Mouse (Mus musculus) ovary, adult 18-20 months (tissue): ENCODE results near the gene Cyp1a2.

ENCODE experiments used
- DNase-seq: peaks from one replicate; pipeline ENCODE4 v3.0.0; 2022; ENCODE audit warnings: low spot score, mixed read lengths

The Cyp1a2 gene

GRCm38 (mm10) chr9:57646551-57647103, 36.9 kb downstream of the Cyp1a2 start:
- DNase-seq, result no peak

GRCm38 (mm10) chr9:57644944-57645893, 38.3 kb downstream of the Cyp1a2 start:
- DNase-seq, result peak; percentile 87

DNA sequence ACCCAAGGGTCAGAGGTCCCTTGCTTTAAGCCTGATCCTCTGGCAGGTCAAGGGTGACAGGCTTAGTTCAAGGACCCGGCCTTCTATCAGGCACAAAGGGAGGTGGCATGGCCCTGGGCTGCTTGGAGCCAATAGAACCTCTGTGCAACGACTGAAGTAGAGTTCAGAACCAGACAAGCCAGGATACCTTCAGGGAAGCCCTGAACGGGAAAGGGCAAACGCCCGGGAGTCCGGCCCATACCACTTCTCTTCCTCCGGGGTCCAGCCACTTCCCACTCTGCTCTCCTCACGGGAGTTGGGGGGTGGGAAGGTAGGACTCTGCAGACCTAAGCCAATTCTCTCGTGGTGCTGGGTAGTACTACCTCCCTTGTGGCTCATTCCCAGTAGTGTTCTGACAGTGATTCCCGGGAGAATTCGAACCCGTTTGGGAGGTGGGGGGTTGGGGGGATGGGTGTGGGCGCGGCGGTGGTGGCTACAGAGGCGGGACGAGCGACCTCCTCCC, 39.0 kb downstream of the Cyp1a2 start:
- DNase-seq, result no peak

- no peak for DNase-seq
Measured at GRCm38 (mm10) chr9:57643856-57644180, 39.7 kb downstream of the Cyp1a2 start.

DNA sequence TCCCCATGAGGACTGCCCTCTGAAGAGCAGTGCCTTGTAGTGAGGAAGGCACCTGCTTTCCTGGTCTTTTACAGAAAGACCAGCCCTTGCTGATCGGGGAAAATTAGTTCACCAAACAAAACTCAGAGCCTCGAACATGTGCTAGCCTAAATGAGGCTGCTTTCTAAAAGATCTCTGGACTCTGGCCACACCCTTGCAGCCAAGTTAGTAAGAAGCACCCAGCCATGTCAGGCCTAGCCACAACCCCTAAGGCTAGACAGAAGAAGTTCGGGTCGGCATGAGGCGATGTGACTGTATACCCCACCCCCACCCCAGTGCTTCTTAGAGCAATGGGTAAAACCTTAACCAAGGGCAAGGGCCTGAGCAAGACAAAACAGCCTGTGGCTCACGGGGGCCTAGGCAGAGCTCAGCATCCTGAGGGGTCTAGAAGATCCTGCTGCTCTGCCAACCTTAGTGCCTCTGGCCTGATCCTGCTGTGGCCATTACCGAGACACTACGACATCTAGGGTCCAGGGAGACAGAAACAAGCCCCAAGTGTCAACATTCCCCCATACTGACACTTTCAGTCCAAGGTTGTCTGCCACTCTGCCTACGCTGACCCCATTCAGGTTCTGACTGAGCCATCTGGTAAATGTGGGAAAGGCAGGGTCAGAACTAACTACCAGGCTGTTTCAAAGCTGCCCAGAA, 40.2 kb downstream of the Cyp1a2 start:
- no peak for DNase-seq

DNA sequence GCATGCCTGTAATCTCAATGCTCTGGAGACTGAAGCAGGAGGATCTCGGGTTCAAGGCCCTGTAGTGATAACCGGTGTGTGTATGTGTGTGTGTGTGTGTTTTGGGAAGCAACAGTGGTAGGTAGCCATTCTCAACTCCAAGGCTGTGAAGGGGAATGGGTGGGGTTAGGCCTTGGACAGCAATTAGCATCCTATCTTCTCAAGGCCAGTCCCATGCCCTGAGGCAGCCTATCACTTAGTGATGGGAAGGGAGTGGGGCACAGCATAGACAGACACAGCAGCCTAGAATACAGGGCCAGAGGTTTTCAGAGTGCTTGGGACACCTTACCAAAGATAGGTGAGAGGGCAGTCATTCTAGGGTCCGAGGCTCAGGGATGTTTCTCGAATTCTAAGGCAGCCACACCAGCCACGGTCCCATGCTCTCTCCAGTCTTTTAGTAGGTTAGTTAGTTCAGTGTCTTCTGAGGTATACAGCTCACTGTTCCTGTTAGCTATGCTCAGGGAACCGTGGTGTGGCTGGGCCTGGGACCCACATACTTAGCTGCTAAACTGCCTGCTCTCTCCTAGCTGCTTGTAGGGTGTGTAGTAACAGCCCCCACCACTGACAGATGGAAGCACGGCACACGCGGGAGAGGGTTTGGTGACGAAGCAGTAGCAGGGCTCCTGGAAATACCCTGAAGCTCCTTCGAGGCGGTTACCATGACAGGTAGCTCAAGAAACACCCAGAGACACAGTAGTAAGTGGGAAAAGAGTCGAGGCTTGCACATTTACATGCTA, 41.5 kb downstream of the Cyp1a2 start:
- no peak for DNase-seq

GRCm38 (mm10) chr9:57641022-57641421, 42.5 kb downstream of the Cyp1a2 start:
- no peak for DNase-seq

DNA sequence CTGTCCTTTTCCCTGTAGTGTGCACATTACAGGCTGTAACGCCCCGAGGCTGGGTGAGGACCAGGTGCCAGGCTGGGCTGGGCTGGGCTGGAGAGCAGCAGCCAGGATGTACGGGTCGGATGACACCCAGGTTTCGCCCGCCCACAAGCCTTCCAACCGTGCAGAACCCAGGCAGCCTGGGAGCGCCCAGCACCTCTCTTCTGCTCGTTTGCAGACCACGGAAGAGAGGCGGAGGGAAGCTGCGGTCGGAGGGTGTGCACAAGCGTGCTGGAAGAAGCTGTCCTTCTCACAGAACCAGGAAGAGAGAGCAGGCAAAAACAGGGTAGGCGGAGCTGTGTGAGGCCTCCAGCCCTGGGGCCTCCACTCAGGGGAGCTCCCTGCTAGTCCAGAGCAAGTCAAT, 43.1 kb downstream of the Cyp1a2 start:
- peak; percentile 40 for DNase-seq

GRCm38 (mm10) chr9:57639661-57640328, 43.7 kb downstream of the Cyp1a2 start:
- DNase-seq, result no peak

DNA sequence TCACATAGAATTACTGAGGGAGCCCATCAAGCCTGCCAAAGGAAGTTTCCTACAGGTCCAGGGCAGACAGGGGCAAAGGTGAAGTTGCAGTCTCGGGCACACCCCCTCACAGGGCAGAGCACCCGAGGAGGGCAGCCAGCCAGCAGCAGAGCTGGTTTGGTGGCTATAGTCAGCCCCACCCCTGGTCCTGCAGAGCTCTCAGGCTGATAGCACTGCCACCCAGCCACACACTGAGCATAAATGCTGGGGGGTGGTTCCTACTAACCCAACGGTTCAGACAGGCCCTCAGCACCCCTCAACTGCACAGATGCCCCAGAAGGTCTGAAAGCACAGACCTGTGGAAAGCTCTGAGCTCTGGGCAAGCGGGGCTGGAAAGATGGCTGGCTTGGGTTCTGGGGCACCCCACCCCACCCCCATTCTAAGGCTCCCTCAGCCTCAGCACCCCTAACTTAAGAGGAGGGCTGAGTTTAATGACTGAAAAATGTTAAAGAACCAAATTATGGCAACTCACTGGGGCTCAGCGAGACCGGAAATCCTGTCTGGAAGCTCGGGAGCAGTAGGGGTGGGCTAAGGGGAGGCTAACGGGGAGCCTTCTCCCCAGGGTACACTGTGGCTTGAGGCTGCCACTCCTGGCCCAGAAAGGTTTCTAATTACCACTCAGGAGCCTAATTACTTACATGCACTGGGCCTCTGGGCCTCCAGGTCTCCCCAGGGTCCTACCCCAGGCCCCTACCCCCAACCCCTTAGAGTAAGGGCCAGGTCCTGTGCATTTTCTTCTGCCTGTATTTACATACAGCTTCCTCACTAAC, 44.6 kb downstream of the Cyp1a2 start:
- DNase-seq, result no peak

- peak; percentile 36 for DNase-seq
Measured at GRCm38 (mm10) chr9:57637741-57638322, 45.7 kb downstream of the Cyp1a2 start.

GRCm38 (mm10) chr9:57637272-57637671, 46.2 kb downstream of the Cyp1a2 start:
- no peak for DNase-seq

DNA sequence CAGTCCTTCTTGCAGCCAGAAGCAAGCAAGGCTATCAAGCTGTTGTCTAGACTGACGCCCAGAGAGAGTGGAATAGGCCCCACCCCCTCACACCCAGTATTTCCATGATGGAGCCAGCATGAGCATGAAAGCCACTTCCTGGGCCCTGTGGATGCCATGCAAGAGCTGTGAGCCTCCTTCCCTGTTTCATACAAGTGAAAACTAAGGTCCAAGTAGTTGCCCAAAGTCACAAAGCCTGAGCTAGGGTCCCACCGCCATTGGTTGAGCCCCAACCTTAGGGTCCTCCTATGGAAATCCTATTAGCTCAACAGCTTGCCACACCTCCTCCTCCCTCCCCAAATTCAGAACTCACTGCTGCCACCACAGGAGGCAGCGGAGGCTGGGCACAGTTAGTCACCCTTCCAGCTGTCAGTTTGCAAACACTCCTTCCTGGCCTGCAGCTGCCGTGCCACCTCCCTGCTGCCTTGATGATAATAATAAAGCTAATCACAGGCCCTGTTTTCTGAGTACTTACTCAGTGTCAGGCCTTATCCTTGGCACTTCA, 50.0 kb downstream of the Cyp1a2 start:
- DNase-seq, result no peak

GRCm38 (mm10) chr9:57629118-57629874, 54.2 kb downstream of the Cyp1a2 start:
- no peak for DNase-seq

DNA sequence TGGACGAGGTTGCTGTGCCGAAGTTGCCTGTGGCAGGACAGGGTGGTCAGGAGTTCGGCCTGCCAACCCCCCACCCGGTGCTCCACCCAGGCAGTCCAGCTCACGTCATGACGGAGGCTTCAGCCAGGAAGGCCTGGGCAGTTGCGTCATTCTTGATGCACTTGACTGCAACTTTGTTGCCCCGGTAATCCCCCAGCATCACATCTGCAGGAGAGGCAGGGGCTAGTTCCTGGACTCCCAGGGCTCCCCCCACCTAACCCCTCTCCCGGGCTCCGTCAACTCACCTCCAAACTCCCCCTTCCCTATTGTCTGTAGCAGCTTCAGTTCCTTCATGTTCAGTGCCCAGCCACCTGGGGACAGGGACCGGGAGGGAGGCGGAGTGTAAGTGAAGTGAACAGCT, 54.8 kb downstream of the Cyp1a2 start:
- no peak for DNase-seq

DNA sequence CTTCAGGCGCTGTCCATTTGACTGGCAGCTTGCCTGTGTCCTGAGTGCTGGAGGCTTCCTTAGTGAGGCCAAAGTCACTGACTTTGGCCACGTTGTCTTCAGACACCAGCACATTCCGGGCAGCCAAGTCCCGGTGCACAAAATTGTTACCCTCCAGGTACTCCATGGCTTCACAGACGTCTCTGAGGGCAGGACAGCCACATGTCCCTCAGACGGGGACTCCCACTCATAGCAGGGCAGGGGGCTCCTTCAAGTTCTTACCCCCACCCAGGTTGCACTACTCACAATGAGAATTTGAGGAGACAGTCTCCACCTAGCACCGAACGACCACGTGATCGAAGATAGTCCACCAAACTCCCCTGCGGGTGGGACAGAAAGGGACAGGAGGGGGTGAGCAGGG, 55.6 kb downstream of the Cyp1a2 start:
- DNase-seq, result no peak

DNA sequence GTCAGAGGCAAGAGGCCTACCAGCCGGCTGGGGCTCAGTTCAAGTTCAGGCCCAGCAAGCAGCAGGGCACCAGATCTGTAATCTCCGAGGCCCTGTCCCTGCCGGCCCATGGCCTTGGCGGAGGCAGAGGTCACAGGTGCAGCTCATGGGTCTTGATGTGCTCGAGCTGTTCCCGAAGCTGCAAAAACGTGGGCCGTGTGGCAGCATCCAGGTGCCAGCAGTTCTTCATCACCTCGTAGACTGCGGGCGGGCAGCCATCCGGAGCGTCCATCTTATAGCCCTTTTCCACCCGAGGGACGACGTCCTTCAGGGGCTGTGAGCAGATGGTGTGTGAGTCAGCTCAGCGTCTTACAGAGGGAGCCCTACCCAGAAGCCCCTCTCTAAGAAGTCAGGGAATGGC, 56.3 kb downstream of the Cyp1a2 start:
- DNase-seq, result no peak
